Mouse (Mus musculus) kidney, adult 2 months (tissue): ENCODE data around the gene Fcrlb.

Source experiments
- CTCF ChIP-seq: fragments of 200-500 bp; conservative IDR thresholded peaks from 2 replicates; pipeline ENCODE4 v1.5.1; 2011; ENCODE audit warnings: low read depth, mild to moderate bottlenecking, control low read depth, low read length, moderate library complexity, mixed read lengths; ENCODE audit not compliant: insufficient read depth, insufficient read length
- POLR2A ChIP-seq: fragments of 200-500 bp; IDR thresholded peaks from one replicate; pipeline ENCODE4 v1.6.1; 2011; ENCODE audit warnings: low read depth, low read length, control low read depth

GRCm38 (mm10) chr1:170928467-170928866 lies 15.7 kb upstream of the Fcrlb start:
- TF ChIP-seq CTCF (no peak), POLR2A (no peak)
